Mouse (Mus musculus) 3134 (cell line): Measurements from ENCODE around the gene Gm10638.
A peak's percentile ranks its signal among the peaks of the same experiment; 100 is the strongest.

Experiments
- DNase-seq: peaks from one replicate; pipeline ENCODE4 v3.0.0-alpha.2; 2011; ENCODE audit warnings: low spot score; ENCODE audit not compliant: insufficient read length; ENCODE audit errors: extremely low read depth

Gm10638 gene

GRCm38 (mm10) chr8:86781094-86781493 is 35.6 kb downstream of the Gm10638 start:
- DNase-seq = no peak

- no peak for DNase-seq
Measured at GRCm38 (mm10) chr8:86786498-86786897, 41.0 kb downstream of the Gm10638 start.

GRCm38 (mm10) chr8:86787891-86788420 is 42.5 kb downstream of the Gm10638 start:
- DNase-seq = peak; percentile 56

- DNase-seq = no peak
Measured at GRCm38 (mm10) chr8:86789576-86789975, 44.1 kb downstream of the Gm10638 start.

GRCm38 (mm10) chr8:86791542-86791941 is 46.0 kb downstream of the Gm10638 start:
- no peak for DNase-seq

GRCm38 (mm10) chr8:86794716-86795115 is 49.2 kb downstream of the Gm10638 start:
- DNase-seq = no peak
